Mouse (Mus musculus): ENCODE data around the gene Gm38392. TPM values are rescaled to one million over a fixed set of nuclear protein-coding genes. Genes with fewer than 3 reads are reported as not detected.

The Gm38392 gene
- total RNA-seq, 2 experiments from 2014 or later = not detected

DNA sequence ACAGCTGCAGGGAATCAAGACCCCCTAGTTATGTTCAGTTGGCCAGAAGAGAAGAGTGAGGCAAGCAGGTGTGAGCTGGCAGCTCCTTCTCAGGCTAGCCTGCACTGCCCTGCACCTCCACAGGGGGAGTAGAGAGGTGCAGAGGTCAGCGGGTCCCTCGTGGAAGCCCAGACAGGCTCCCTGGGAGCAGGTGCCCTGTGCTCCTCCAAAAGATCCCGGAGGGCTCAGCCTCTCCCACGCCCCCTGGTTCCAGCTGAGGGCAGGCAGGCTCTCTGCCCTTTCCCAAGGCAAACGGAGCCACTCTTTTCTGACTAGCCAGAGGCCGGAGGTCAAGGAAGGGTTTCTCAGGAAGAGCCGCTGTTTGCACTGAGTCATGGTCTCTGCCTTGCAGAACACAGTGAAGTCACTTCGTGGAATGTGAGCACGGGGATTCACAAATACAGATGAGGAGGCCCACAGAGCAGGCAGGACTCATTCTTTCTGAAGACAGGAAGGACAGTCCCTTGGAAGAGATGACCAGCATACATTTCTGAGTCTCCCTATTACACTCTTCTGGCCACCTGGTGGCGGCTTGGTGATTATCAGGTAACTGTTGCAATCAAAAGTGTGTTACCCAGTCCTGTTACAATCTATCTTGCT is 49.3 kb downstream of the Gm38392 start:
- ATAC-seq (ENCODE audit: poor library complexity, severe bottlenecking) = peak; percentile 76

DNA sequence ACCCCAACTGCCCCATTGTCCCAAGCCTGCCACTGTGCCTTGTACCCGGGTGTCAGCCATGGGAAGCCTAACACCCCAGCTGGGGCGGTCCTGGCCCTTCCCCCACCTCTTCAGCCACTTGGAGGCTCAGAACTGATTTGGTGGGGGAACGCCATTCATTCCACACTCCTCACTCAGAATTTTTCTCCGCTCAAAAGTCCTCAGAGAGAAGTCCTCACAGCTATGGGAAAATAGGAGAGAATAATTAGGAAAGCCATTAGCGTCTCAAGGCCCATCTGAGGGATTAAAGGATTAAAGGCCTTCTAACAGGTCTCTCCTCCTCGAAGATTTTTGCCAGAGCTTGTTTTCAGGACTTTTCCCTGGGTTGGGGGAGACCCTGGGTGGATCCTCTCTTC is 49.9 kb downstream of the Gm38392 start:
- ATAC-seq (ENCODE audit: poor library complexity, severe bottlenecking) = no peak

DNA sequence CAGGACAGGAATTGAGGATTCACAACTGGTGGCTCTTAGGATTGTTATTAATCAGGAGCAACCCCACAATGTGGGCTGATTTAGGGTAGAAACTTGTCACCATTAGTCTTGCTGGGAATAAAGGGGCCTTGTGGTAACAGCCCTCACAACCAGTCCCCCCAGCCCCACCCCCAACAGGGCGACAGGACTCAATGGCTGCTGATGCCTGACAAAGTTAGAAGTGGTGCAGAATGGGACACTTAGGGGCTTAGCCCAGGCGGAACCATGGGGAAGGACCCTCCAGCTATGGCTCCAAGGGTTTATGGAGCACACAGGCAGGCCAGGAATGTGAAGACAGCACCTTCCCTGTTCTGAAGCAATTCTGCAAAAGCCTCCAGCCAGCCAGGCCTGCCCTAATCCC is 51.4 kb downstream of the Gm38392 start:
- ATAC-seq (ENCODE audit: poor library complexity, severe bottlenecking) = no peak

DNA sequence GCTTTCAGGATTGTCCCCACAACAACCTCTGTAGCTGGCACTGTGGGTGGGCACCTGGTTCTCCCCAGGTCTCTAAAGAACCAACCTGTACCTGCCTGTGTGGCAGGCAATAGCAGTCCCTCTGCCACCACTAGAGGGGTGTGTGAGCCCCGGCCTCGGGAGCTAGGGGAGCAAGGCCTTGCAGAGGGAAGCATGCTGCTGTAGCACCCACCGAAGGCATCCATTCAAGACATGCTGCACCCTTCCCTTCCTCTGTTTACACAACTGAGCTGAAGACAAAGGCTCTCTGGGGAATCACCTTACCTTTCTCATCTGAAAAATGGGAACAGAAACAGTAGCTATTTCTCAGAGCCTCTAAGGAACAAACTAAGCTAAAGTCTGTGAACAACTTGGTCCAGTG is 51.8 kb downstream of the Gm38392 start:
- ATAC-seq (ENCODE audit: poor library complexity, severe bottlenecking) = no peak

DNA sequence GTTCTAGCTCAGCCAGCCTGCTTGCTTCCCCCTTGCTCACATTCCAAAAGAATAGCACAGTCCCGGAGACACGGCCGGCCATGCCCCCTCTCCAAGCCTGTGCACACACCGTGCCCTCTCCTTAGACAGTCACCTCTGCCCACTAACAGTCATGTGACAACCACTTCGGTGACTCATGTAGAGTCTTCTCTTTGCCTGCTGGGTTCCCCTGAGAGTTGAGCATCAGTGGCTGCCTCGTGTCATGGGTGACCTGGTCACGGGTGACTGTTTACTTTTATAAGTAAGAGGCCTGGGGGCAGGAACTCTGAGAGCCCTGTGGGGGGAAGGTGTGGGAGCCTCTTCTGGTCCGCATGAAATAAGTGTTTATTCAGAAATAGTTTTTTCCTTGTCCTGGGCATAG is 53.0 kb downstream of the Gm38392 start:
- ATAC-seq (ENCODE audit: poor library complexity, severe bottlenecking) = no peak

DNA sequence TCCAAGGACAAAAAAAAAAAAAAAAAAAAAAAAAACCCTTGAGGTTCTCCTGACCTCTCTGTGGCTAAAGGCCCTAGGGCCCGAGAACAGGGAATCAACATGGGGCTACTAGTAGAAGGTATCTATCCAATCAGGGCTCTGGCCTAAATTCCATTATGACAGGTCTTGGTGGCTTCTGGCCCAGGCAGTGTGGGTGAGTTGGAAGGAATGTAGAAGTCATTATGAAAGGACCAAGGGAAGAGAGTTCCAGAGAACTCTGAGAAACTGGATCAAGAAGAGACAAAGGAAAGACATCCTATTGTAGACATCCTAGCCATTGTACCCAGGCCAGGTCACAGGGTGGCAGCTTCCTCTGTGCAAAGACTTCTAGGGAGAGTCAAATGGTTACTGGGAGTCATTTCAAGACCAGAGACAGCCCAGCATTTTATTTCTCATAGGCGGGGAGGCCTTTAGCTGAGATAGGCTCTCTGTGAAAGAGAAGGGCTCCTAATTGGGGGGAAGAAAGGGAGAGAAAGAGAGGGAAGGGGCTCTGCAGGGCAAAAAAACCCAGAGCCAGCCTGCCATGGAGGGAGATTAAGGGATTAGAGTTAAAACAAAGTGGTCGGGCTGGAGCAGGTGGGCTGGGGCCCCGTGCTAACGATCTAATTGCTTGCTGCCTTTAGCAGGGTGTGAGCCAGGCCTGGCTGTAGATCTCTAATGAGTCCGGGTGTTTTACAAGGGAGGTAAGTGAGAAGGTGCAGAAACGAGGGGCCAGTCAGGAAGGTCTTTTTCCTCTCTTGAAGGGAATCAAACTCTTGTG is 54.0 kb downstream of the Gm38392 start:
- no peak for ATAC-seq (ENCODE audit: poor library complexity, severe bottlenecking)

DNA sequence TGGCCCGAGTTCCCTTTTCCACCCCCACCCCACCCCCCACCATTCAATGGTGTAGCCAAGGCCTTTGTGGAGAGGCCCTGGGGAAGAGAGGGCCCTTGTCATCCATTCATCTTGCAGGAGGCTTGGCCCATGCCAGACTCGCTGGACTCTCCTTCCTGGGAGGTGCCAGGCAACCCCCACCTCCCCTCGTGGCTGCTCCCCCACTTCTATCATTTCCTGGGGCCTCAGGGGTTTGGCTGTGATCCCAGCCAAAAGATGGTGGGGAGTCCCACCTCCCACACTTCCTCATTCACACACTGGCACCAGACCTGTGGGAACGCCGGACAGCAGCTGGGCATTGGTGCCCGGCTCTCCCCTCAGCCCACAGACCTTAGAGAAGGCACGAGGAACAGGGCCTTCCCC is 54.7 kb downstream of the Gm38392 start:
- ATAC-seq (ENCODE audit: poor library complexity, severe bottlenecking) = no peak

DNA sequence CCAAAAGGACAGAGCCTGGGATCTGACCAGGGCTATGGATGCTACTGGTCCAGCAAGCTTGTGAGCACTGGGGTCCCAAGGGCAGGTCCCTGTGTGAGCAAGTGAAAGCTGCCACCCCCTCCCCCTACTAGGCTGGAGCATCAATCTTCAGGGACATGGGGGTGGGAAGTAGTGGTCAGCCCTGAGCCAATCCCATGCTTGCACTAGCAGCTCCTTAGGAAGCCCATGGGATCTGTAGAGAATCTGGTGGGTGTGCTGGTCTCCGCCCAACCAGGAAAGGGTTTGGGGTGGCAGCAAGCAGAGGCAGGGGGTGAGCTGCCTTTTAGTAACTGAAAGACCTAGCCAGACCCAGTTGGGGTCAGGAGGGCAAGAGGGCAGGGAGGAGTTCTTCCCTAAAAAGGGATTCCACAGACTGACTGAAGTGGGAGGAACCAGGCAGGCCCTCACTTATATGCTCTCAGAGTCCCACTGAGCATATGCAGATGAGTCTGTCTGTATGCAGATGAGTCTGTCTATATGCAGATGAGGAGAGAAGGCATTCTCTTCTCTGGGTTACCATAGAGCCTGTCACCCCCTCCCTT is 55.9 kb downstream of the Gm38392 start:
- no peak for ATAC-seq (ENCODE audit: poor library complexity, severe bottlenecking)

DNA sequence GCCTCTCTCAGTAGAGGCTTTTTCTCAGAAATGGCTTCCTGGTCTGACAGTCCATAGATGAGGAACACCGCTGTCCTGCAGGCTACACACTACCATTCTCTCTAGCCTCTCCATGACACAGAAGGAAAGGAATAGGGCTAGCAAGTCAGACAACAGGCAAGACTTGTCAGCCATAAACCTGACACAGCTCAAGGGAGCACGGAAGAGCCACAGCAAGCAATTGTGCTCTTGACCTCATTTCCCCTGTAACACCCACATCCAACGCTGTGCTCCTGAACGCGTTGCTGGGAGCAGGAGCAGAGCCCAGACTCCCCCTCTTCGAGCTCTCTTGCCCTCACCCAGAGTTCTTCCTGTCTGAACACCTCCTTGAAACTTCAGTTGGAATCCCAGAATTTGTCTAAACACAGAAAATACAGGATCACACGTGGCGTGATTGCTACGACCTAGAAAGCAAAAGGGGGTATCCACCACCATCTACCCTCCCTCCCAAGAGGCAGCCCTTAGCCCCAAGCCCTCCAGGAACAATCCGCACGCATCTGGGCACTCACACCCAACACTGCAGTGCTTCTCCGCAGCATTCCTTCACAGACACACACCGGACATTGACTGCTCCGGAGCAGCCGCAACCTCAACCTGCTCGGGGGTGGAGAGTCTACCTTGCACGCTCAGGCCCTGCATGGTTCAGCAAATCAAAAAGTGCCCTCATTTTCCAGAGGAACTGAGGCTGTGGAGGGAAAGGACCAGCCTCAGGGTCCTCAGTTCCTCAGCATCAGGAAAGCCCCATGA is 56.6 kb downstream of the Gm38392 start:
- no peak for ATAC-seq (ENCODE audit: poor library complexity, severe bottlenecking)

DNA sequence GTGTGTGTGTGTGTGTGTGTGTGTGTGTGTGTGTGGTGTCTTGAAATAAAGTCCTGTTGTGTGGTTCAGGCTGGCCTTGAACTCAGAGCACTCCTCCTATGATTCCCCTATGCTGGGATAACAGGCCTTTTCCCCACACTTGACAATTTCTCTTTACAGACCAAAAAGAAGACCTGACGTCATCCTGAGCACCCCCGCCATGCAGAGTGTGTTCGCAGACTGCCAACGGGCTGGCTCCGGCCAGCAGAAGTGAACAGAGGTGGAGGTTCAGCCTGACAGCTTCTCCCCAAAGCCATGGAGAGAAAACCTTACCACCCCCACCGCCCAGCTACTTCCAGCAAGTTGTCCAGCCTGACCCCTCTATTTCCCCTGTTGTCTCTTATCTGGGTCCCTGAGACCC is 57.5 kb downstream of the Gm38392 start:
- ATAC-seq (ENCODE audit: poor library complexity, severe bottlenecking) = no peak

DNA sequence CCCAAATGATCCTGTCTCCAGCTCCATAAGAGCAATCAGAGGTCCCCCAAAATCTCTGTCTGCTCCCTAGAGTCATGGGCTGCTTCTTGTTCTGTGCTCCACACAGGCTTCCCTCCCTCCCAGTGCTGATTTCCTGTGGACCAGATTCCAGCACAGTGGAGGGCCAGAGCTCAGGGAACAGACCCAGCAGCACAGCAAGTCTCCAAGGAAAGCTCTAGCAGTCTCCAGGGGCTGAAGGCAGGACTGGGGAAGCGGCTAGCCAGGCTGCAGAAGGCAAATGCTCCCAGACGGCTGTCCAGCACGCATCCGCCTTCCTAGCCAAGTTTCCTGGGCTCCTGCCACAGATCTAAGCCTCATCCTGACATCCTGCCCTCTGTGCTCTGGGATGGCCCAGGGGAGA is 58.1 kb downstream of the Gm38392 start:
- no peak for ATAC-seq (ENCODE audit: poor library complexity, severe bottlenecking)

DNA sequence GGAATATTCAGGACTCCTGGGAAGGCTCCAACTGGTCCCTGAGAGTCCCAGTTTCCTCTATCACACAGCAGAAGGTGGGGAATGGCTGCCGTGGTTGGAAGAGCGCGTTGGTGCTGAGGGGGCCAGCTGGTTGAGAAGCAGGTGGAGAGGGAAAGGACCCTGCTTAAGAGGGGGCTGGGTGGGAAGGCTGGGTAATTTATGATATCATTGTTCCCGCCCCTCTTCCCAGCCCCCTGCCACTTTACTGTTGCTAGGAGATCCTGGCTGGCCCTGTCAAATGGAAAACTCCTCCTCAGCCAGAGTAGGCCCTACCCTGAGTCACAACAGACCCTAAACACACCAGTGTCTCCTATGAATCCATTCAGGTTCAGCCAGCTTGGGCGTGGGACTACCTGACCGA is 59.0 kb downstream of the Gm38392 start:
- no peak for ATAC-seq (ENCODE audit: poor library complexity, severe bottlenecking)

DNA sequence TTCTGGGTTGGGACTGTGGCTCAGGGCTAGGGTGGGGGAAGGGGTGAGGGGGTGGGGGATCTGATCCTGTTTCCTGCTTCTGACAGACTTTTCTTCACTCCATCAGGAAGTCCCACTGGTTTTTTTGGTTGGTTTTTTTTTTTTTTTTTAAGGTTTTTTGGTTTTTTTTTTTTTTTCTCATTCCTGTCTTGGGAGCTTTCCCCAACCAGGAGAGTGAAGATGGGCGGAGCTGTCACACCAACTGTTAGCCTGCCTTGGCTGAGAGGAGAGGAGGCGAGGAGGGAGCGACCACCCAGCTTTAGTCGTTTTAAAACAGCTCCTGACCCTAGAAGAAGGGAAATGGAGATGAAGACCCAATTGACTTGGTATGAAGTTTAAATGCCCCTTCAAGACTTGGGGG is 59.8 kb downstream of the Gm38392 start:
- no peak for ATAC-seq (ENCODE audit: poor library complexity, severe bottlenecking)

DNA sequence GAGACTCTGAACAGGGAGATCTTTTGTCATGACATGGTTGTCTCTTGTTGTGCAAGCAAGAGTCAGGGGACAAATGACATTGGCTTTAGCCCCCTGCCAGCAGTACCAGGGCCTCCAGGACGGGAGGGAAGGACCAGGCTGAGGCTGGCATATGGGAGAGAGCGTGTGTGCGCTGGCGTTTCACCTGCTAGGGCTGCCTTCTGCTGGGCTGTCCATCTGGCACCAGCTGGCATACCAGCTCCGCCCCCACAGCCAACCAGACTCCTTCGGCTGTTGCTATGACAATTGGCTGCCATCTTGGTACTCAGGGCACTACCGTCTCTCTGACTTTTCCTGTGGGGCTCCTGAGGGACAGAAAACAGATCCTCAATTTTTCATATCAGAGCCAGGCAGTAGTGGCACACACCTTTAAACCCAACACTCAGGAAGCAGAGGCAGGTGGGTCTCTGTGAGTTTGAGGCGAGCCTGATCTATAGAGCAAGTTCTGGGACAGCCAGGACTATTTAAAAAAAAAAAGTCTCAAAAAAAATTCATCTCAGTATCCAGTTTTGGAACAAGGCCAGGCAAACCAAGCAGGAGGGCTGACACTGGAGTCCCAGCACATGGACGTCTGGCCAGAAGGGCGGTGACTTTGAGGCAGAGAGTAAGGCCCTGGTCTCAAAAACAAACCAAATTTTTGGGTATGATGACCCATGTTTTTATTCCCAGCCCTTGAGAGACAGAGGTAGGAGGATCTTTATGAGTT is 60.7 kb downstream of the Gm38392 start:
- ATAC-seq (ENCODE audit: poor library complexity, severe bottlenecking) = no peak

DNA sequence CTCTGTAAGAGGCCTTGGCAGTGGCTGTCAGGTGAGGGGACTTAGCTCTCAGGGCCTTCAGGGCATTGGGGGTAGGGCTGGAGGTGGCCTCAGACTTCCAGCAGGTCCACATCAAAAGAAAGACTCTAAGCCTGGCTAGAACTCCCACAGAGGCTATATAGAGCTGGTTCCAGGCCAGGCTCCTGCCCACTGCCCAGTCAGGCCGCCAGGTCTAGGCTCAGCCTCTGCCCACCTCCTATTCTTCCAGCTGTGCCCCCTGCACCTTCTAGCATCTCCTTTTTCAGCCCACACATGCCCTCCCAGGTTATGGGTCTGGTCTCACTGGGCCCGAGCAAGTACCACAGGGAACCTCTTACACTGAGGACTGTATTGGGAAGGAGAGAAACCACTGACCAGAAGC is 62.1 kb downstream of the Gm38392 start:
- ATAC-seq (ENCODE audit: poor library complexity, severe bottlenecking) = no peak

DNA sequence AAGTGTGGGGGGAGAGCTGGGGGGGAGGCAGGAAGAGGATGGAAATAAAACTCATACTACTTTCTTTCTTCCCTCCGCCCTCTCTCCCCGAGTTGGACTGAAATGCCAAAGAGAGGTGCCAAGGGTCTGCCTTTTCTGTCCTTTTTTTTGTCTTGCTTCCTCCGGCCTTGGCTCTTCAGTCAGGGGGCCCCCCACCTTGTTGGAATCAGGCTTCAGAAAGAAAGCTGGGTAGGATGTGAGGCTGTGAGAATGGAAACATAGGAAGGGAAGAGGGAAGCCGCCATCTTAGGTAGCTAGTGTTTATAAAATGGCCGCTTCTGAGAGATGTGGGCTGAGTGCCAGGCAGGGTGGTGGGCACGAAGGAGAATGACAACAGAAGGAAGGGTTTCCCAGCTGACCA is 64.6 kb downstream of the Gm38392 start:
- no peak for ATAC-seq (ENCODE audit: poor library complexity, severe bottlenecking)

DNA sequence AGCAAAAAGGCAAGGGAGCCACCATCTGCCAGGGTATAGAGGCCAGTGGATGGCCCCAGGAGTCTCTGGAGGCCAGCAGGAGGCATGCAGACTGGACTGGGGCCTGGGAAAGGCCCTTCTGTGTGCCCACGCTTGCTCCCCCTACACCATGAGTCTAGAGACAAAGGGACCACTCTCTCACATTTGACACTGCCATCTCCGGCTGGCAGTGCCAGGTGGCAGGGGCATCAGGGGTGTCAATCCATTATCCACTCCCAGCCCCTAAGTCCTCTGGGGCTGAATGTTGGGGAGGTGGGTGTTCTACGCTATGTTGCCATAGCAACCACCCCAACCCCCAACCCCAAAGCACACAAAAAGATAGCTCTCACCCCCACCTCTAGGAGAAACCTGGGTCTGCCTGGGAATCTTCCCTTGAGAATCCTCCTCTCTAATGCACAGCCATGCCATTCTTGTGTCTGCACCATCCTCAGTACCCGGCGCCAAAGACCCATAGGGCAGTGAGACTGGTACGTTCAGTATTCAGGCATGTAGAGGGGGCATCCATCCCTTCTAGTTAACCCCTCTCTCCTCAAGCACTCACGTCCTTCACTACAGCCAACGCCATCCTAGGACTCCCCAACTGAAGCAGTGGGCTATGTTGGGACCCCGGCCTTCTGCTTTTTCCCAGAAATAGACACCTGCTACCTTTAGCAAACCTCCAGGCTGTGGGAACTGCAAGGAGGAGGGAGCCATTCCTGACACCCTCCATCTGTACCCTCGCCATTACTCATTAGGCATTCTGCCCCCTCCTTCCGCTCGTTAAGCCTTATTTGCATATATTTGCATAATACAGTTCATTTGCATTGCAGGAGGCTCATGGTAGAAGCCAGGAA is 65.3 kb downstream of the Gm38392 start:
- ATAC-seq (ENCODE audit: poor library complexity, severe bottlenecking) = no peak

DNA sequence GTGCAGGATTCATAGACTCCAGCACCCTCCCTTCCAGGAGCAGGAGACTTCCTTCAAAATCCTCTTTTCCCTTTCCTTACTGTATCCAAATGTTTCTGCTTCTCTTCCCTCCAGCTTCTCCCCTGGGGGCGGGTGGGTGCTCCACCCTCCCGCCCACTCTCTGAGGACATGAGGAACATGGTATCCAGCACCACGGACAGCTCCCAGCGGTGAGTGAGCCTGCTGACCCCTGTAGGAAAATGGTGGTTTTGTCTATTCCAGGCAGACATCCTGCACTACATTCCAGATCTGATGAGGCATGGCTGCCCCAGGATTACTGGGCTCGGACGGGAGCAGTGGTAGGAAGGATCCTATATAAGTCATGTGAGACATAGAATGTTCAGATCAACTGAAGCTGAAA is 66.2 kb downstream of the Gm38392 start:
- no peak for ATAC-seq (ENCODE audit: poor library complexity, severe bottlenecking)

DNA sequence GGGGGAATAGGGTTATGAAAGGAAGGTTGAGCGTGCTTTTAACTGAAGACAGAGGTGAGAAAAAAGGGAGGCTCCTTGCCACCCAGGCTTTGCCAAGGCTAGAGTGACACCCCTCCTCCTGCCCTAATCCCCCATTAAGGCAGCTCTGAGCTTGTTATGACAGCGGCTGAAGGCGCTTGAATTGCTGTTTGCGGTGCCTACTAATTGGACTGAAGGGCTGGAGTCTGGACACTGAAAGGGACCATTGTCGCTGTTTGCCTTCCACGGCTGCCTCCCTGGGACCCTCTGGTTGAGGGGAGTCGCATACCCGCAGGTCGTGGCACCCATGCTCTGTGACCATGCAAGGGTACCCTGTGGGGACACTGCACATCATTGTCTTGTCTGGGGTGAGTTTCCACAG is 67.1 kb downstream of the Gm38392 start:
- ATAC-seq (ENCODE audit: poor library complexity, severe bottlenecking) = no peak

DNA sequence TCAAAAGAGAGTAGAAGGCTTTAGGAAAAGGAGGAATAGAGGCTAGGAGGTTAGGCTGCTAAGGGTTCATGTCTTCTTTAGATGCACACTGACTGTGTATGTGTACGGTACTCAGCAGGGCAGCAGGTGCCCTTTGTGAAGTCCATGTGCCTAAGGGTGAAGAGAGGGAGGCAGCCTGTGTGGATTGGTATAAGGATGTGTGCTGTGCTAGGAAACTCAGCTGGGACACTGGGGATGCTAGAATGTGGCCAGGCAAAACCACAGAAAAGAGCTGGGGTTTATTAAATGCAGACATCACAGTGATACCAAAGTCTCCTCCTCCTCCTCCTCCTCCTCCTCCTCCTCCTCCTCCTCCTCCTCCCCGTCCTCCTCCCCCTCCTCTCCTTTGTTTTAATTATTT is 69.3 kb downstream of the Gm38392 start:
- no peak for ATAC-seq (ENCODE audit: poor library complexity, severe bottlenecking)
